Mouse (Mus musculus): Measurements from ENCODE around the gene Ncoa1. TPM values are rescaled to one million over a fixed set of nuclear protein-coding genes. Genes with fewer than 3 reads are reported as not detected.
A peak's percentile ranks its signal among the peaks of the same experiment; 100 is the strongest.
"Not testable (repeated sequence)": the region's sequence is repeated elsewhere in the genome, so short reads cannot be mapped to it uniquely, and the experiment has no call there.

Ncoa1 gene
- polyA plus RNA-seq, 1 experiment from 2014 or later, result 10.3 TPM

DNA sequence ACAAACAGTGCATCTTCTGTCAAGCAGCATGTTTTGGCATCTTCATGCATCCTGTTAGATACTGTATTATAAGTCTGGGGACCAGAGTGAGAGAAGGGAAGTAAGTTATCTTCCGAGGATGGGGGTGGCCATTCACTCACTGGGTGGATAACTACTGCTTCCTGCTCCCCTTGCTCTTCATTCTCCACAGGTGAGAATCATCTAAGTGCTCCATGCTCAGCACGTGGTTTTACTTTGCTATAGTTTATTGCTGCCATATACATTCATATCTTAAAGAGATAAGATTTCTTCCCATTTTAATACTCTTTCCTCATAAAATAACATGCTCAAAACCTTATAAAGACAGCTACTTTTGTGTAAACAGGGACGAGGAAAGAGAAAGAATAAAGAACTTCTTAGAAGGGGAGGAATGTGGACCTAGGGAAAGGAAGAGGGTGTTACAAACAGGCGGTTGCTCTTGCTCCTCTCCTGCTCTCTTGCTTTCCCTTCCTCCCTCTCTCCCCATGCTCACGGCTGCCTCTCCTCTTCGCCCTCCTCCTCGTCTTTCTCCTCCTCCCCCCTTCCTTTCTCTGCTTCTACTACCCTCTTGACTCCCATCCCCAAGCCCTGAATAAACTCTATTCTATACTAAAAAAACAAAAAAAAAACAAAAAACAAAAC is 97.6 kb downstream of the Ncoa1 start:
- H3K9me3 ChIP-seq, result no peaks in the 10 kb centered on the region
- H3K27me3 ChIP-seq, result no peaks in the 10 kb centered on the region
- peaks cover 13% of the 10 kb centered on the region for H3K4me1 ChIP-seq (replicated peaks)
- H3K4me3 ChIP-seq, result no peak overlapping the region
- 56% methylated on average over 7 of the region's 7 CpGs for WGBS
- H3K36me3 ChIP-seq, result no peaks in the 10 kb centered on the region
- H3K4me2 ChIP-seq, result no peak overlapping the region
- ATAC-seq (ENCODE audit: low FRiP score), result no peak
- H3K27ac ChIP-seq, result no peak overlapping the region
- H3K9ac ChIP-seq, result no peak overlapping the region

DNA sequence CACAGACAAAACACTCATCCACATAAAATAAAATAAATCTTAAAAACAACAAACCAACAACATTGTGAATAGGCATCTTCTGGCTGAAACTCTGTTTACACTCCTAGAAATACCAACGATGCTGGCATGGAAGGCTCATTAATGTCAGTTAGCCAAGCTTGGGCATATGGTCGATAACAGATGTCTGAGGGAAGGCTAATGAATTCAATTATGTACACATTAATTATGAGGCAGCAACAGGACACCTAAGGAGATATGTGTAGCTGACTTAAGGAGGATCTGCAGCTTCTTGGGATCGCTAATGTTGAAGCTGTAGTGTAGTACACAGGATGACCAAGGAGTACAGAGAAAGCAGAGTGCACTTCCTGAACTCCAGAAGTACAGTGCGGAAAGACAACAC is 100.5 kb downstream of the Ncoa1 start:
- no peak overlapping the region for H3K27ac ChIP-seq
- H3K9me3 ChIP-seq, result no peaks in the 10 kb centered on the region
- no peaks in the 10 kb centered on the region for H3K27me3 ChIP-seq
- 0 out of 2 replicates have a peak, but pooled peaks have one; percentile 36 for ATAC-seq (ENCODE audit: low FRiP score)
- H3K4me1 ChIP-seq (replicated peaks), result peaks cover 17% of the 10 kb centered on the region
- WGBS, result 63% methylated on average over 4 of the region's 4 CpGs
- H3K9ac ChIP-seq, result no peak overlapping the region
- H3K4me2 ChIP-seq, result no peak overlapping the region
- H3K4me3 ChIP-seq, result no peak overlapping the region
- no peaks in the 10 kb centered on the region for H3K36me3 ChIP-seq

DNA sequence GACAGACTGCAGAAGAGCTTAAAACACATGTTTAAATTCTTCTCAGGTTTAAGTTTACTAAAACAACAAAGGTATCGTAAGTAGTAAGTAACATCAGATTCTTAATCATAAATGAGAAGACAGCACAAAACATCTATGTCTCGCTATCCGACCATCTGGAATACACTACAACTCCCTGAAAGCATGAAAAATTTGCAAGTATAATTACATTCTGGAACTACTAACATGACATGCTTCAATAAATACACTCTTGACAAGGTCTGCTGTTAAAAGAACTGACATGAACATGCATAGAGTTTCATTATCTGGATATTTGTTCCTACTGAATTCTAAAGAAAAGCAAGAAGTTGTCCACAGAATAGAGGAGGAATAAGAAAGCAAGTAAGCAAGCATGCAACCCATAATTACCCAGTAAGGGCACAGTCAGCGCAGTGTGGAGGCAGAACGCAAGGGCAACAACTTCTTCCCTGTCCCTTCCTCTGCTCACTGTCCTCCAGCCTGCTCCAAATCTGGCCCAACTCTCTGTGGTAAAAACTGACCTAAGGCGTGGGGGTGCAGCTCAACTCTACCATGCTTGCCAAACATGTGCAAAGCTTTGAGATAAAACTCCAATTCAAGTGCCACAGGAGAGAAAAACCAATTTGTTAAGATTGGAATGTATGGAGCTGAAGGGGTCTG is 102.0 kb downstream of the Ncoa1 start:
- H3K9ac ChIP-seq, result no peak overlapping the region
- WGBS, result 51% methylated on average over 6 of the region's 6 CpGs
- H3K4me1 ChIP-seq (replicated peaks), result peaks cover 17% of the 10 kb centered on the region
- no peak overlapping the region for H3K4me3 ChIP-seq
- no peak overlapping the region for H3K27ac ChIP-seq
- H3K9me3 ChIP-seq, result no peaks in the 10 kb centered on the region
- H3K4me2 ChIP-seq, result no peak overlapping the region
- H3K27me3 ChIP-seq, result no peaks in the 10 kb centered on the region
- ATAC-seq (ENCODE audit: low FRiP score), result no peak
- no peaks in the 10 kb centered on the region for H3K36me3 ChIP-seq

DNA sequence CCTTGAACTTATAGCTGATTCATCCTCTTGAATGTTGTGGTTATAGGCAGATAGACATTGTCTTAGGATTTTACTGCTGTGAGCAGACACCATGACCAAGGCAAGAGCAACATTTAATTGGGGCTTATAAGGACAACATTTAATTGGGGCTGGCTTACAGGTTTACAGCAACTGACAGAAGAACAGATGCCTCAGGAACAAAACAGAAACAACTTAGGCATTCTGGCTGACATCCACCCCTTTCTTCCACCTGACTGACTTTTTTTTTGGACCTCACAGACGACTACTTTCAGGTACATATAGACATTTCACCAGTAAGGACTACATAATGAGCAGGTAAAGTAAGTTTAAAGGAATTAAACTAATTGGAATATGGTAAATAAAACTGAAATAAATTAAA is 105.6 kb downstream of the Ncoa1 start:
- Histone ChIP-seq H3K4me3 (no peak overlapping the region), H3K4me1 (replicated peaks) (peaks cover 12% of the 10 kb centered on the region), H3K27ac (no peak overlapping the region), H3K36me3 (no peaks in the 10 kb centered on the region), H3K9me3 (no peaks in the 10 kb centered on the region), H3K9ac (no peak overlapping the region), H3K27me3 (no peaks in the 10 kb centered on the region), H3K4me2 (no peak overlapping the region)
- ATAC-seq (ENCODE audit: low FRiP score), result no peak
- WGBS, result 64% methylated on average over 1 of the region's 1 CpGs

DNA sequence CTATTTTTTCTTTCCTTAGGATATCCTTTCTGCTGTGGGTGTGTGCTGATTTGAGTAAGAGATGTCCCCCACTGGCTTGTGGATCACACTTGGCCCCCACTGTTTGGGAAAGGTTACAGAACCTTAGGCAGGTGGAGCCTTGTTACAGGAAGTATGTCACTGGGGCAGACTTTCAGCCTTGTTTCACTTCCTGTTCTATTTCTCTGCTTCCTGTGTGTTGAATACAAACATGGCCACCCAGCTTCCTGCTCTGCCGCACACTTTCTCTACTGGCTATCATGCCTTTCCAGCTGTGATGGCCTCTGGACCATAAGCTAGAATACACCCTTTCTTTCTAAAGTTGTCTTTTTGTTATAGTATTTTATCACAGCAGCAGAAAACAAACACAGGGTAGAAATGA is 111.0 kb downstream of the Ncoa1 start:
- H3K4me2 ChIP-seq, result no peak overlapping the region
- no peak overlapping the region for H3K9ac ChIP-seq
- no peak overlapping the region for H3K4me3 ChIP-seq
- H3K36me3 ChIP-seq, result no peaks in the 10 kb centered on the region
- WGBS, result 96% methylated on average over 1 of the region's 1 CpGs
- no peaks in the 10 kb centered on the region for H3K9me3 ChIP-seq
- no peak for ATAC-seq (ENCODE audit: low FRiP score)
- H3K27me3 ChIP-seq, result no peaks in the 10 kb centered on the region
- no peak overlapping the region for H3K27ac ChIP-seq
- H3K4me1 ChIP-seq (replicated peaks), result no peaks in the 10 kb centered on the region

DNA sequence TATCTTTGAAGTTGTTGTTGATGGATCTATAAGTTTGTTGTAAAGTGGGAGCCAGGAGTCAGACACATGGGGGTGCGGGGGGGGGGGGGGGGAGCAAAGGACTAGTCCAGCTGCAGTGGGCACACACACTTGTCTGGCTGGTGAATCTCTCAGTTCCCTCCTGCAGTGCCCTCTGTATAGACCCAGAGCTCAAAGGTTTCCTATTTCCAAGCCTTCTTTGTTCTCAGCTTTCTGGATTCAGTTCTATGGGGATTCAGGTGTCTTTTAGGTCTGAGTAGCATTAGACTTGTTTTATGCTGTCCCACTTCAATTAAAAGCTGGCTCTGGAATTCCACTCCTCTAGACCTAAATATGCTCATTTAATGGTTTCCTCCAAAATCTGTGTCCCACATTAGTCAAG is 117.5 kb downstream of the Ncoa1 start:
- H3K4me2 ChIP-seq, result no peak overlapping the region
- H3K36me3 ChIP-seq, result no peaks in the 10 kb centered on the region
- 30% methylated on average over 1 of the region's 1 CpGs for WGBS
- no peak overlapping the region for H3K27ac ChIP-seq
- no peak overlapping the region for H3K4me3 ChIP-seq
- peaks cover 7% of the 10 kb centered on the region; the same call in 1 of the 2 replicates for H3K4me1 ChIP-seq (replicated peaks)
- no peaks in the 10 kb centered on the region for H3K9me3 ChIP-seq
- no peak for ATAC-seq (ENCODE audit: low FRiP score)
- H3K9ac ChIP-seq, result no peak overlapping the region
- H3K27me3 ChIP-seq, result no peaks in the 10 kb centered on the region

DNA sequence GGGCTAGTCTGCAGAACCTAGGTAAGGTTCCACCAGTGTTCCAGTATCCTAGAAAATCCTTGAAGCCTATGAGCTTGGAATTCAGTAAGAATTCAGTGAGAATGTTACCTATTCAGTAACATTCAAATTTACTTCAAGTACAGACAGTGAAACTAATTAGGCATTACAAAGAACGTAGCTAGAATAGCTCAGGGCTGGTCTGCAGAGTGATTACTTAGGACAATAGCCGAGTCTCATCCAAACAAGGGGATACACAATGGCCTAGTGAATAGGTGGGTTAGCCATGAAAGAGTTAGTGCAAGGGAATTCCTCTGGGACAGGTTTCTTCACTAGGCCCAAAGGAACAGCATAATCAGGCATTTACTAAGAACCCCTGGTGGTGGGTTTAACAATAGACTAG is 118.3 kb downstream of the Ncoa1 start:
- H3K4me1 ChIP-seq (replicated peaks); H3K4me2 ChIP-seq; H3K9ac ChIP-seq; H3K4me3 ChIP-seq; H3K27me3 ChIP-seq; H3K27ac ChIP-seq; H3K36me3 ChIP-seq; H3K9me3 ChIP-seq; ATAC-seq (ENCODE audit: low FRiP score): not testable (repeated sequence)
- 30% methylated on average over 2 of the region's 2 CpGs for WGBS

DNA sequence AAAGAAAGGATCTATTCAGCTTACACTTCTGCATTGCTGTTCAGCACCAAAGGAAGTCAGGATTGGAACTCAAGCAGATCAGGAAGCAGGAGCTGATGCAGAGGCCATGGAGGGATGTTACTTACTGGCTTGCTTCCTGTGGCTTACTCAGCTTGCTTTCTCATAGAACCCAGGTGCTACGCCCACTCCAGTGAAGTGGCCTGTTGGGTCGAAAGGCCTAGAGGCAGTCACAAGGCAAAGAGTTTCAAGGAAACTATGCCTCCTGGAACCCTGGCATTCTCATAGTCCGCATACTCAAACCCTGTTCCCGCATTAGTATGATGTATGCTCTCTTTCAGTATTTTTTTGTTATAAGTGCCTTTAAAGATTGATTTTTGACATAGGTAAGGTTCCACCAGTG is 118.9 kb downstream of the Ncoa1 start:
- 95% methylated on average over 4 of the region's 4 CpGs for WGBS
- Histone ChIP-seq H3K9ac (no peak overlapping the region), H3K4me1 (replicated peaks) (peaks cover 7% of the 10 kb centered on the region; the same call in 1 of the 2 replicates), H3K36me3 (no peaks in the 10 kb centered on the region), H3K4me2 (no peak overlapping the region), H3K4me3 (no peak overlapping the region), H3K27me3 (no peaks in the 10 kb centered on the region), H3K27ac (no peak overlapping the region), H3K9me3 (no peaks in the 10 kb centered on the region)
- ATAC-seq (ENCODE audit: low FRiP score), result no peak

DNA sequence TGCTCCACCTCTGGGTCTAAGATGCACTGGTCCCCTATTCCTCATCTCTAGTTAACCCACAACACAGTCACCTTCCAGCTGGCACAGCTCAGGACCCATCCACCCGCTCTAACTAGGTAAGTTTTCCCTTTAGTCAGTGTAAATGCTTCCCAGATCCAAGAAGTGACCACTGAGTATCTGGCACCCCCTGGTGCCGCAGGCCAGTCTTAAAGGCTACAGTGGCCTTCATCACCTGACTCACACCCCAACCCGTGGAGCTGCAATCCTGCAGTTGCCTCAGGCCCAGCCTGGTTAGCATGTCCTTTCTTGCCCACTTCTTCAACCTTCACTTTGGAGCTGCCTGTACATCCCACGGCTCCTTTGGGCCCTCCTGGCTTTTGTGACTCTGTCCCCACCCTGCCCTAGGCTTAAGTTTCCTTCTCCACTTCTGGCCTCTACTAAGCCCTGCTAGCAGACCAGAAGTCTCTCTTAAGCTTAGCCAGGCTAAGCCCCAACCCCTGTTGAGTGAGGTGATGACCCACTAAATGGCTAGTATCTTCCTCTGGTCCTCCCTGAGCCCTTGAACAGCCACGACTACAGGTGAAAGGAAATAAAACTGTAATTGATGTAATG is 120.0 kb downstream of the Ncoa1 start:
- Histone ChIP-seq H3K9me3 (no peaks in the 10 kb centered on the region), H3K4me2 (no peak overlapping the region), H3K4me1 (replicated peaks) (peaks cover 7% of the 10 kb centered on the region; the same call in 1 of the 2 replicates), H3K4me3 (no peak overlapping the region), H3K9ac (no peak overlapping the region), H3K27ac (no peak overlapping the region), H3K36me3 (no peaks in the 10 kb centered on the region), H3K27me3 (no peaks in the 10 kb centered on the region)
- no peak for ATAC-seq (ENCODE audit: low FRiP score)
- 93% methylated on average over 5 of the region's 5 CpGs for WGBS

DNA sequence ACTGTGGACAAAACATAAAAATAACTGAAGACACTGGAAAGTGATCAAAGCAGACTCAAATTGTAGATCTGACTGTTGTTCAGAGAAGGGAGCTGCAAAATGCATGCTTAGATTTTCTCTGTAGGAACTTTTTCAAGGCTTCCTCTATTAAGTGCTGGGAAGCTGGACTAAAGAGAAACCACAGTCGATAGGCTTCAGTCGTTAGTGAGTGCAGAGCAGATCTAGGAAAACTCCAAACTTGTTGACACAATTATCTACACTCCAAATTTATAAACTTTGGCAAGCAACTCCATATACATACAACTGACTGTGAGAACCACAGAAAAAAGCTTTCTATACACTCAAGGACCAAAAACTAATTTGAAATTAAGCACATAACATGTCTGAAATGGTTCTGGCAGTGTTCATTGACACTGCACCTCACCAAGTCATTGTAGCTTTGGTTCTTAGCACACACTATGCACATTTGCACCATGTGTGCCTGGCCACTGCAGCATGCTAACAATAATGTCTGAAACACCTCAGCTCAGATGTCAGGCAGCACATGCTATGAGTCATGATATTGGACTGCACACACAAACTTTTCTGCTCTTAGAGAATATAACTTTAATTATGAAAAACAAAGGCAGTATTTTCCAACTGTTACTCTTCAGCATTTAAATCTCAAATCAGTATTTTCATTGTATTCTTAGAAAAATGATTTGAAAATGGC is 121.8 kb downstream of the Ncoa1 start:
- WGBS, result 80% methylated on average over 2 of the region's 2 CpGs
- Histone ChIP-seq H3K36me3 (no peaks in the 10 kb centered on the region), H3K9ac (no peak overlapping the region), H3K9me3 (no peaks in the 10 kb centered on the region), H3K4me3 (no peak overlapping the region), H3K27me3 (no peaks in the 10 kb centered on the region), H3K27ac (no peak overlapping the region), H3K4me1 (replicated peaks) (peaks cover 7% of the 10 kb centered on the region; the same call in 1 of the 2 replicates), H3K4me2 (no peak overlapping the region)
- no peak for ATAC-seq (ENCODE audit: low FRiP score)

DNA sequence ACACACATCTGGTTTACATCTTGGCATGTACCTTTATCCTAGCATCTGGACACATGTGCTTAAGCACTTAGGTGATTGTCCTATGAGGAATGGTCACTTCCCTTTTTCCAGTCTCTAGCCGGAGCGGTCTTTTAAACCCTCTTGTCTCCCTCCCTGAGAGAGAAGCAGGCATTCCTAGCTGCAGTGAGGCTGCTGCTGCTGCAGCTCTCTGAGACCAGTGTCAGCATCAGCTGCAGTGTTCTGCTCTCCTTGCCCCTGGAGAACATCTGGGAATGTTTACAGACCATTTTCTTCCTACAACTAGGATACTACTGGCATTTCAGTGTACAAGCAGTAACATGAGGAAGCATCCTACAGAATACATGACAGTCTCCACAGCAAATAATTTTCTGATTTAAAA is 133.8 kb downstream of the Ncoa1 start:
- Histone ChIP-seq H3K4me3 (no peak overlapping the region), H3K27ac (peak overlapping the region; percentile 64), H3K4me1 (replicated peaks) (peaks cover 10% of the 10 kb centered on the region), H3K36me3 (no peaks in the 10 kb centered on the region), H3K9ac (peak overlapping the region; percentile 35; the same call in 1 of the 2 replicates), H3K9me3 (no peaks in the 10 kb centered on the region), H3K4me2 (no peak overlapping the region), H3K27me3 (no peaks in the 10 kb centered on the region)
- WGBS, result 68% methylated on average over 2 of the region's 2 CpGs
- no peak for ATAC-seq (ENCODE audit: low FRiP score)

DNA sequence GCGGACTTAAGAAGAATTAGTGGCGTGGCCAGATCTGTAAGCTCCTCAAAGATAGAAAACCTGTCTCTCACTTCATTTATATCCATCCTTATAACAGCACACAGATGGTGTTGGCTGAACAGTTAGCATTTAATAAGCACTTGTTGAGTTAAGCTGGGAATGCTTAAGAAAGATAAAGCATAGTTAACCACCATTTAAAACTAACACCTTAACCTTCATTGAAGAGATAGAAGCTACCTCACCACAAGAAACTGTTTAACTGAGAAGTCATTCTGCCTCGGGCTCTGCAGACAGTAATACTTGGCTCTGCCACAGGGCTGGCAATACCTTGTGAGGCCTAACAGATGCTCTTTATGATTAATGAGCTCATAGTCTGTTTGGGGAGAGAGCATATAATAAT is 134.9 kb downstream of the Ncoa1 start:
- 73% methylated on average over 3 of the region's 3 CpGs for WGBS
- Histone ChIP-seq H3K9me3 (no peaks in the 10 kb centered on the region), H3K27ac (no peak overlapping the region), H3K9ac (no peak overlapping the region), H3K4me2 (no peak overlapping the region), H3K36me3 (no peaks in the 10 kb centered on the region), H3K4me3 (no peak overlapping the region), H3K27me3 (no peaks in the 10 kb centered on the region), H3K4me1 (replicated peaks) (peaks cover 10% of the 10 kb centered on the region)
- ATAC-seq (ENCODE audit: low FRiP score), result peak; percentile 69; the same call in 1 of the 2 replicates
